Mouse (Mus musculus) ES-E14 (cell line): ENCODE measurements around the gene Chpf2.

ENCODE experiments used
- HCFC1 ChIP-seq: IDR thresholded peaks from 2 replicates; pipeline ENCODE4 v1.6.1; 2012; ENCODE audit warnings: low read length, inconsistent platforms, borderline replicate concordance; ENCODE audit not compliant: insufficient read depth
- MAFK ChIP-seq: IDR thresholded peaks from 2 replicates; pipeline ENCODE4 v1.6.1; 2014; ENCODE audit warnings: mild to moderate bottlenecking, low read depth, low read length, inconsistent platforms; ENCODE audit not compliant: insufficient read depth
- ZC3H11A ChIP-seq: IDR thresholded peaks from 2 replicates; pipeline ENCODE4 v1.6.1; 2012; ENCODE audit warnings: low read depth, mild to moderate bottlenecking, inconsistent platforms, low read length, borderline replicate concordance
- ZNF384 ChIP-seq: IDR thresholded peaks from 2 replicates; pipeline ENCODE4 v1.6.1; 2012; ENCODE audit warnings: low read depth, low read length, inconsistent platforms

- TF ChIP-seq MAFK (no peak), HCFC1 (no peak), ZNF384 (no peak), ZC3H11A (no peak)
Measured at GRCm38 (mm10) chr5:24541144-24541569, 45.4 kb upstream of the Chpf2 start.
